9 mouse cellular contexts compared by ENCODE assay signal in the genomic region with DNA sequence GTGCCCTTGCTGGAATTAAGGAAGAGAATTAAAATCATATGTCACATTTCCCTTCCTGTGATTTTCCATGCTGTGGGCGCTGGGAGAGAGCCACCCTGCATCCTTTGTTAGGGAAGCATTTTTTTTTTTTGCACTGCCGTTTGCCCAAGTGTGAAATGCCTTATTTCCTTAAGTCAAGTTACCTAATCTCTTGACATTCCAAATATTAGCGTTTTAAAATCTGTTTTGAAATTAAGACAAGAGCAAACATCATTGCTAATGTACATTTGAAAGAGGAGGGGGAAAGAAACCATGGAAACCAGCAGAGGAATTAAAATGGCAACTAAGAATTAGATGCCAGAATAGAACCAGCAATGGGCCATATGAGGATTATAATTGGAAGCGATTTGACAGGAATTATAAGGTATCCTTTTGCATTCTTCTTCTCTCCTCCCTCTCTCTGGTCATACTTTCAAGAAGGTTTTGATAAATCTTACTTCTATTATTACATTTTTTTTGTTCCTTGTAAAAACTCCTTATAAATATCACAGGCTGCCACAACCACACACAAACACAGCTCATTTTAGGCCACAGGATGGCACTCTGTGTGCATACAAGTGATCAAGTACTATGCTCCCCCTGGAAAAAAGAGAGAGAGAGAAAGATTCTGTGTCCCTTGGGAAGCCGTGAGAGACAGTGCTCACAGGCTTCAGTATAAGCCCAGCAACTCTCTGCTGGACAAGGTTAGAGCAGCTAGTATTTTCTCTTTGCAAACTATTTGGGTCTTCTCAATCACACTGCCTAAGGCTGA.
DNase-seq lines count a peak whose midpoint lies in the region; ATAC-seq lines count a peak whose summit lies in the region.
"Had no signal": no experiment of that assay in that cellular context is flagged by ENCODE, and none has a peak within 500 bp of the region (broad histone marks: within the 10 kb centered on the region; RNA-seq: fewer than 3 reads in every experiment).

No protein-coding gene starts in this region.

- no peaks in the 10 kb centered on the region for H3K9me3 ChIP-seq in hindbrain, embryonic 13.5 days
- no peaks in the 10 kb centered on the region for H3K9me3 ChIP-seq in midbrain, embryonic 12.5 days
- H3K9me3 ChIP-seq: lung, embryonic 15.5 days had no signal

- DNase-seq in heart, postnatal 10 days: peak; percentile 6 to 21
- DNase-seq in heart, adult 8-10 months (ENCODE audit: low spot score): no peak
- DNase-seq in embryo, embryonic 10 days (ENCODE audit: low spot score): peak; percentile 61
- DNase-seq in thymus, postnatal 25 days: no peak
- DNase-seq in urinary bladder, postnatal 25 days (ENCODE audit: low spot score): no peak
- DNase-seq in urinary bladder, postnatal 14 days (ENCODE audit: low spot score): no peak

- ATAC-seq in hindbrain, embryonic 13.5 days (ENCODE audit: low FRiP score): peak; percentile 81
- peak; percentile 83 for ATAC-seq in midbrain, embryonic 12.5 days (ENCODE audit: low FRiP score, low read depth)

- no peak overlapping the region; the same call in 1 of the 2 replicates for H3K27ac ChIP-seq in hindbrain, embryonic 13.5 days
- H3K27ac ChIP-seq in midbrain, embryonic 12.5 days (replicated peaks): peak overlapping the region; percentile 46; the same call in 1 of the 2 replicates
- H3K27ac ChIP-seq: lung, embryonic 15.5 days had no signal

- peaks cover 21% of the 10 kb centered on the region for H3K4me1 ChIP-seq in hindbrain, embryonic 13.5 days (replicated peaks)
- H3K4me1 ChIP-seq in midbrain, embryonic 12.5 days: no peaks in the 10 kb centered on the region
- H3K4me1 ChIP-seq: lung, embryonic 15.5 days had no signal

- no peak overlapping the region for H3K4me3 ChIP-seq in hindbrain, embryonic 13.5 days
- H3K4me3 ChIP-seq in midbrain, embryonic 12.5 days: no peak overlapping the region
- H3K4me3 ChIP-seq: lung, embryonic 15.5 days had no signal

- no peaks in the 10 kb centered on the region for H3K27me3 ChIP-seq in hindbrain, embryonic 13.5 days
- no peaks in the 10 kb centered on the region for H3K27me3 ChIP-seq in midbrain, embryonic 12.5 days
- H3K27me3 ChIP-seq: lung, embryonic 15.5 days had no signal

- 33% methylated on average over 5 of the region's 5 CpGs for WGBS in hindbrain, embryonic 13.5 days
- WGBS in midbrain, embryonic 12.5 days: 24% methylated on average over 5 of the region's 5 CpGs

- H3K9ac ChIP-seq in hindbrain, embryonic 13.5 days: no peak overlapping the region
- no peak overlapping the region for H3K9ac ChIP-seq in midbrain, embryonic 12.5 days (replicated peaks)
- H3K9ac ChIP-seq: lung, embryonic 15.5 days had no signal

- H3K4me2 ChIP-seq in hindbrain, embryonic 13.5 days: no peak overlapping the region
- no peak overlapping the region for H3K4me2 ChIP-seq in midbrain, embryonic 12.5 days (replicated peaks)
- H3K4me2 ChIP-seq: lung, embryonic 15.5 days had no signal

- intact Hi-C loops in heart, postnatal 10 days (cut with DNase I): loop anchor here (1.0 kb wide), 1 partner anchor 197 kb away; no protein-coding TSS in a partner anchor

- no peaks in the 10 kb centered on the region for H3K36me3 ChIP-seq in hindbrain, embryonic 13.5 days
- H3K36me3 ChIP-seq in midbrain, embryonic 12.5 days: no peaks in the 10 kb centered on the region
- H3K36me3 ChIP-seq: lung, embryonic 15.5 days had no signal

Comparison
In these comparisons a context has a peak if more than half of its experiments do, and no peak if none do; other contexts are left out.
1. DNase-seq: peak in heart, postnatal 10 days (2 of 2) and embryo, embryonic 10 days (single experiment); none in heart, adult 8-10 months (single experiment), thymus, postnatal 25 days (single experiment), urinary bladder, postnatal 25 days (single experiment) and urinary bladder, postnatal 14 days (single experiment).